Mouse (Mus musculus) forebrain, postnatal 0 days (tissue): ENCODE results near the gene Sapcd1. TPM values are rescaled to one million over a fixed set of nuclear protein-coding genes. Genes with fewer than 3 reads are reported as not detected.

Experiments used
- ATAC-seq: fragments of 200-750 bp; cut with Nextera tagmentation; 2 replicates; pipeline ENCODE4 v1.8.0; 2017; ENCODE audit warnings: mild to moderate bottlenecking, moderate library complexity
- DNase-seq: peaks from one replicate; pipeline ENCODE4 v3.0.0-alpha.2; 2015
- H3K27ac ChIP-seq: fragments of 300-500 bp; sonication (generic); 2 replicates; pipeline ENCODE4 v1.5.1; 2014; ENCODE audit warnings: low read depth, mild to moderate bottlenecking, antibody characterized with exemption, low read length, moderate library complexity, mixed read lengths
- H3K27me3 ChIP-seq: fragments of 300-500 bp; sonication (generic); 2 replicates; pipeline ENCODE4 v1.6.1; 2014; ENCODE audit warnings: mild to moderate bottlenecking, low read length, mixed read lengths; ENCODE audit not compliant: insufficient read depth
- H3K36me3 ChIP-seq: fragments of 300-500 bp; sonication (generic); 2 replicates; pipeline ENCODE4 v1.6.1; 2014; ENCODE audit warnings: mild to moderate bottlenecking, moderate library complexity; ENCODE audit not compliant: insufficient read depth
- H3K4me1 ChIP-seq: fragments of 300-500 bp; sonication (generic); 2 replicates; pipeline ENCODE4 v1.6.1; 2014; ENCODE audit warnings: antibody characterized with exemption; ENCODE audit not compliant: insufficient read depth
- H3K4me2 ChIP-seq: fragments of 300-500 bp; sonication (generic); 2 replicates; pipeline ENCODE4 v1.6.1; 2014; ENCODE audit warnings: low read depth, mild to moderate bottlenecking, moderate library complexity
- H3K4me3 ChIP-seq: fragments of 300-500 bp; sonication (generic); 2 replicates; pipeline ENCODE4 v1.5.1; 2014; ENCODE audit warnings: low read depth, low read length, mixed read lengths
- H3K9ac ChIP-seq: fragments of 300-500 bp; sonication (generic); 2 replicates; pipeline ENCODE4 v1.6.1; 2014; ENCODE audit warnings: mild to moderate bottlenecking
- H3K9me3 ChIP-seq: fragments of 300-500 bp; sonication (generic); 2 replicates; pipeline ENCODE4 v1.6.1; 2016; ENCODE audit warnings: low read length
- CTCF ChIP-seq: sonication (generic); IDR thresholded peaks from 2 replicates; pipeline ENCODE4 v1.5.1; 2016; ENCODE audit warnings: antibody characterized with exemption, control low read depth, low read depth
- WGBS: fragments of 180-500 bp; shearing (Covaris S2); extraction: QIAGEN DNeasy Blood & Tissue Kit; methylation state at CpG from one replicate; pipeline ENCODE4 v1.1.7; 2014; 5-methylcytosine and 5-hydroxymethylcytosine counted together
- polyA plus RNA-seq: library from polyadenylated mRNA; unstranded; fragments of >200 nt; fragmentation: Nextera tagmentation; extraction: Ambion mirVana; gene quantifications from 2 replicates; pipeline ENCODE4 v1.2.1, GENCODE M21; 2015
- total RNA-seq: library from RNA; depleted of rRNA; stranded (reverse); fragments of >200 nt; gene quantifications from 2 replicates; pipeline ENCODE4 v1.2.3, GENCODE M21; 2014

Gene Sapcd1
- total and polyA plus RNA-seq, 2 experiments from 2014 or later: 1.6 to 2.7 TPM

- no peak overlapping the region for H3K4me2 ChIP-seq
- 78% methylated on average over 10 of the region's 10 CpGs for WGBS
- H3K9me3 ChIP-seq: no peaks in the 10 kb centered on the region
- no peak for ATAC-seq
- no peak overlapping the region for H3K27ac ChIP-seq
- no peak overlapping the region for H3K9ac ChIP-seq
- TF ChIP-seq CTCF: no peak
- no peak for DNase-seq
- H3K4me3 ChIP-seq: no peak overlapping the region
- peaks cover 45% of the 10 kb centered on the region for H3K36me3 ChIP-seq
- peaks cover 4% of the 10 kb centered on the region; the same call in 1 of the 2 replicates for H3K4me1 ChIP-seq
- H3K27me3 ChIP-seq: no peaks in the 10 kb centered on the region; the same call in 1 of the 2 replicates
These were observed 10.8 kb downstream of the Sapcd1 start for GRCm38 (mm10) chr17:35016791-35017705.

GRCm38 (mm10) chr17:35016376-35016775 lies 11.4 kb downstream of the Sapcd1 start, which contains the start of gene Vwa7:
Gene Vwa7, plus strand, starts transcription at chr17:35016579.
- DNase-seq: peak; percentile 31
- Histone ChIP-seq H3K4me3 (no peak within 1 kb of the TSS), H3K4me2 (no peak within 1 kb of the TSS), H3K27ac (no peak within 1 kb of the TSS), H3K4me1 (peaks cover 1% of the 10 kb centered on the region; the same call in 1 of the 2 replicates), H3K27me3 (no peaks in the 10 kb centered on the region; the same call in 1 of the 2 replicates), H3K9me3 (no peaks in the 10 kb centered on the region), H3K9ac (no peak within 1 kb of the TSS), H3K36me3 (peaks cover 52% of the 10 kb centered on the region)
- no peak for TF ChIP-seq CTCF
- peak; percentile 50 for ATAC-seq
- 41% methylated on average over 12 of the region's 12 CpGs for WGBS

GRCm38 (mm10) chr17:35015296-35015695 lies 12.5 kb downstream of the Sapcd1 start:
- no peaks in the 10 kb centered on the region for H3K9me3 ChIP-seq
- ATAC-seq (no peak), DNase-seq (no peak)
- TF ChIP-seq CTCF: no peak
- H3K27me3 ChIP-seq: no peaks in the 10 kb centered on the region
- H3K4me1 ChIP-seq: no peaks in the 10 kb centered on the region
- no peak overlapping the region for H3K4me3 ChIP-seq
- H3K27ac ChIP-seq: no peak overlapping the region
- peaks cover 63% of the 10 kb centered on the region for H3K36me3 ChIP-seq
- 93% methylated on average over 16 of the region's 16 CpGs for WGBS
- no peak overlapping the region for H3K9ac ChIP-seq
- H3K4me2 ChIP-seq: no peak overlapping the region

GRCm38 (mm10) chr17:35013221-35013620 lies 14.6 kb downstream of the Sapcd1 start:
- TF ChIP-seq CTCF: no peak
- H3K4me1 ChIP-seq: no peaks in the 10 kb centered on the region
- H3K9me3 ChIP-seq: no peaks in the 10 kb centered on the region
- DNase-seq (no peak), ATAC-seq (no peak)
- H3K36me3 ChIP-seq: peaks cover 78% of the 10 kb centered on the region
- H3K4me2 ChIP-seq: no peak overlapping the region
- no peak overlapping the region for H3K9ac ChIP-seq
- H3K27me3 ChIP-seq: no peaks in the 10 kb centered on the region
- no peak overlapping the region for H3K27ac ChIP-seq
- 92% methylated on average over 6 of the region's 6 CpGs for WGBS
- no peak overlapping the region for H3K4me3 ChIP-seq

- Histone ChIP-seq H3K9ac (no peak overlapping the region), H3K4me3 (no peak overlapping the region), H3K36me3 (peaks cover 84% of the 10 kb centered on the region), H3K27me3 (no peaks in the 10 kb centered on the region), H3K4me1 (no peaks in the 10 kb centered on the region), H3K27ac (no peak overlapping the region), H3K9me3 (no peaks in the 10 kb centered on the region), H3K4me2 (no peak overlapping the region)
- DNase-seq (no peak), ATAC-seq (no peak)
- WGBS: 91% methylated on average over 13 of the region's 13 CpGs
- no peak for TF ChIP-seq CTCF
These were observed 15.4 kb downstream of the Sapcd1 start for GRCm38 (mm10) chr17:35012430-35012829.

GRCm38 (mm10) chr17:35011440-35011839 lies 16.4 kb downstream of the Sapcd1 start:
- Histone ChIP-seq H3K27ac (no peak overlapping the region), H3K9me3 (no peaks in the 10 kb centered on the region), H3K9ac (no peak overlapping the region), H3K4me1 (no peaks in the 10 kb centered on the region), H3K4me3 (no peak overlapping the region), H3K4me2 (no peak overlapping the region), H3K27me3 (no peaks in the 10 kb centered on the region), H3K36me3 (peaks cover 85% of the 10 kb centered on the region)
- DNase-seq (no peak), ATAC-seq (no peak)
- WGBS: 93% methylated on average over 8 of the region's 8 CpGs
- no peak for TF ChIP-seq CTCF

GRCm38 (mm10) chr17:35009586-35009985 lies 18.2 kb downstream of the Sapcd1 start:
- Histone ChIP-seq H3K36me3 (peaks cover 81% of the 10 kb centered on the region), H3K27ac (no peak overlapping the region), H3K4me1 (no peaks in the 10 kb centered on the region), H3K9me3 (no peaks in the 10 kb centered on the region), H3K9ac (no peak overlapping the region), H3K4me3 (no peak overlapping the region), H3K27me3 (no peaks in the 10 kb centered on the region), H3K4me2 (no peak overlapping the region)
- DNase-seq: no peak
- no peak for ATAC-seq
- WGBS: 86% methylated on average over 7 of the region's 7 CpGs
- TF ChIP-seq CTCF: no peak
